Mouse (Mus musculus): ENCODE results near the gene Bloc1s3. TPM values are rescaled to one million over a fixed set of nuclear protein-coding genes. Genes with fewer than 3 reads are reported as not detected.

The Bloc1s3 gene
- total RNA-seq, 1 experiment from 2014 or later: 2.6 TPM

GRCm38 (mm10) chr7:19485488-19485887 lies 22.7 kb downstream of the Bloc1s3 start:
- no peak for ATAC-seq (replicated peaks; ENCODE audit: low read depth, poor library complexity, severe bottlenecking)

- no peak for ATAC-seq (replicated peaks; ENCODE audit: low read depth, poor library complexity, severe bottlenecking)
These were observed 24.9 kb downstream of the Bloc1s3 start for GRCm38 (mm10) chr7:19483281-19483680.

GRCm38 (mm10) chr7:19477624-19478384 lies 30.4 kb downstream of the Bloc1s3 start:
- no peak for ATAC-seq (replicated peaks; ENCODE audit: low read depth, poor library complexity, severe bottlenecking)

GRCm38 (mm10) chr7:19477084-19477483 lies 31.1 kb downstream of the Bloc1s3 start:
- no peak; the same call in 1 of the 2 replicates for ATAC-seq (replicated peaks; ENCODE audit: low read depth, poor library complexity, severe bottlenecking)

- no peak; the same call in 1 of the 2 replicates for ATAC-seq (replicated peaks; ENCODE audit: low read depth, poor library complexity, severe bottlenecking)
These were observed 34.2 kb downstream of the Bloc1s3 start for GRCm38 (mm10) chr7:19473875-19474443.

- ATAC-seq (replicated peaks; ENCODE audit: low read depth, poor library complexity, severe bottlenecking): peak; percentile 63
These were observed 35.8 kb downstream of the Bloc1s3 start for GRCm38 (mm10) chr7:19472403-19472802.

GRCm38 (mm10) chr7:19470308-19470707 lies 37.9 kb downstream of the Bloc1s3 start:
- ATAC-seq (replicated peaks; ENCODE audit: low read depth, poor library complexity, severe bottlenecking): no peak

- ATAC-seq (replicated peaks; ENCODE audit: low read depth, poor library complexity, severe bottlenecking): no peak
These were observed 38.8 kb downstream of the Bloc1s3 start for GRCm38 (mm10) chr7:19469404-19469803.

- ATAC-seq (replicated peaks; ENCODE audit: low read depth, poor library complexity, severe bottlenecking): peak; percentile 39
These were observed 39.9 kb downstream of the Bloc1s3 start for GRCm38 (mm10) chr7:19468279-19468678.

GRCm38 (mm10) chr7:19467638-19468037 lies 40.5 kb downstream of the Bloc1s3 start:
- ATAC-seq (replicated peaks; ENCODE audit: low read depth, poor library complexity, severe bottlenecking): no peak

GRCm38 (mm10) chr7:19466602-19467145 lies 41.5 kb downstream of the Bloc1s3 start:
- ATAC-seq (replicated peaks; ENCODE audit: low read depth, poor library complexity, severe bottlenecking): no peak

GRCm38 (mm10) chr7:19464367-19465307 lies 43.5 kb downstream of the Bloc1s3 start:
- ATAC-seq (replicated peaks; ENCODE audit: low read depth, poor library complexity, severe bottlenecking): no peak

- 0 out of 2 replicates have a peak, but pooled peaks have one; percentile 16 for ATAC-seq (replicated peaks; ENCODE audit: low read depth, poor library complexity, severe bottlenecking)
These were observed 45.2 kb downstream of the Bloc1s3 start, which contains the start of gene Exoc3l2 for GRCm38 (mm10) chr7:19462884-19463381. Gene Exoc3l2, plus strand, starts transcription at chr7:19463331.

- no peak for ATAC-seq (replicated peaks; ENCODE audit: low read depth, poor library complexity, severe bottlenecking)
These were observed 45.7 kb downstream of the Bloc1s3 start for GRCm38 (mm10) chr7:19462443-19462842.

- peak; percentile 70 for ATAC-seq (replicated peaks; ENCODE audit: low read depth, poor library complexity, severe bottlenecking)
These were observed 46.7 kb downstream of the Bloc1s3 start for GRCm38 (mm10) chr7:19461488-19461887.

GRCm38 (mm10) chr7:19460500-19460899 lies 47.7 kb downstream of the Bloc1s3 start:
- no peak for ATAC-seq (replicated peaks; ENCODE audit: low read depth, poor library complexity, severe bottlenecking)

GRCm38 (mm10) chr7:19459144-19459870 lies 48.9 kb downstream of the Bloc1s3 start:
- ATAC-seq (replicated peaks; ENCODE audit: low read depth, poor library complexity, severe bottlenecking): no peak

GRCm38 (mm10) chr7:19458591-19459111 lies 49.5 kb downstream of the Bloc1s3 start, which contains the start of gene Mark4:
Gene Mark4, minus strand, starts transcription at chr7:19458821.
- peak; percentile 49 for ATAC-seq (replicated peaks; ENCODE audit: low read depth, poor library complexity, severe bottlenecking)

- ATAC-seq (replicated peaks; ENCODE audit: low read depth, poor library complexity, severe bottlenecking): peak; percentile 57
These were observed 50.1 kb downstream of the Bloc1s3 start for GRCm38 (mm10) chr7:19458072-19458486.
